Mouse (Mus musculus): ENCODE results near the gene Tango2. TPM values are rescaled to one million over a fixed set of nuclear protein-coding genes. Genes with fewer than 3 reads are reported as not detected.
"Not testable (repeated sequence)": the region's sequence is repeated elsewhere in the genome, so short reads cannot be mapped to it uniquely, and the experiment has no call there.

Gene Tango2
- total and polyA plus RNA-seq, 2 experiments from 2014 or later: 63.3 to 99.2 TPM

DNA sequence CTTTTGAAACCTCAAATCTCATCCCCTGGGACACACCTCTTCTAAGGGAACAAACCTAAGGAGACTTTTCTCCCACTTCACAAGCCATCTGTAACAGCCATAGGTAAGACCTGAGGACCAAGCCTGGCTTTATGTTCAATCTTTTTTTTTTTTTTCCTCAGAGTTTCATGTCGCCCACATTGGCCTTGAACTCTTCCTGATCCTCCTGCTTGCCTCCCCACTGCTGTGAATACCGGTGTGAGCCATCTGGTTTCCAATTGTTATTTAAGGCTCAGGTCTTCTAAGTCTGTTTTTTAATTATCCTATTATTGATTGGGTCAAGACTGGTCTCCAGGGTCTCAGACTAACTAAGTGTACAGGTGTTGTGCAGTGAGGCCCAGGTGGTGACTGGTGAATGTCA lies 26.5 kb downstream of the Tango2 start:
- WGBS: 78% methylated on average over 2 of the region's 2 CpGs
- H3K4me3 ChIP-seq (ENCODE audit: low read length): no peak overlapping the region
- TF ChIP-seq CTCF (IDR thresholded peaks at IDR 0.05; ENCODE audit: low read depth): no peak
- no peak overlapping the region for H3K4me2 ChIP-seq (ENCODE audit: low read depth, low read length)
- no peaks in the 10 kb centered on the region for H3K9me3 ChIP-seq (ENCODE audit: low read length)
- DNase-seq (ENCODE audit: low spot score): no peak
- no peak overlapping the region for H3K9ac ChIP-seq (replicated peaks; ENCODE audit: low read length)
- H3K27ac ChIP-seq: no peak overlapping the region
- H3K4me1 ChIP-seq (ENCODE audit: insufficient read depth, low read length): no peaks in the 10 kb centered on the region
- no peaks in the 10 kb centered on the region for H3K27me3 ChIP-seq (ENCODE audit: insufficient read depth, low read length)
- no peak for ATAC-seq
- H3K36me3 ChIP-seq (ENCODE audit: insufficient read depth, low read length): peaks cover 16% of the 10 kb centered on the region; the same call in 1 of the 2 replicates

DNA sequence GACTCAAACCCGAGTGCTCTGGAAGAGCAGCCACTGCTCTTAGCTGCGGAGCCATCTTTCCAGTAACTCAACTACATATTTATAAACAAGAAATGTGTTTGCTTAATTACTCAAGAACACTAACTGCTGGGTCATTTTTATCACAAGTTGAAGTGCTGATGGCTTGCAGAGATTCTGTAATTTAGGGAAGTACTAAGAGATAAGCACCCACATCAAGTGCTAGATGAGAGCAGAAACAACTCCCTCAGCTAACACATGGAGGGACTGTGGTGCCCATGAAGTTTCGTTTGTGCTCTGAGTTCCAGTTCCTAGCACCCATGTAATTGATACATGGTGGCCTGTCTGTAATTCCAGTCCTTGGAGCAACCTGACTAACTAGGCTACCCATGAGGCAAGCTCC lies 28.9 kb downstream of the Tango2 start:
- DNase-seq (ENCODE audit: low spot score) (no peak), ATAC-seq (no peak)
- no peaks in the 10 kb centered on the region for H3K9me3 ChIP-seq (ENCODE audit: low read length)
- no peak overlapping the region for H3K27ac ChIP-seq
- no peaks in the 10 kb centered on the region for H3K27me3 ChIP-seq (ENCODE audit: insufficient read depth, low read length)
- TF ChIP-seq CTCF (IDR thresholded peaks at IDR 0.05; ENCODE audit: low read depth): no peak
- H3K9ac ChIP-seq (replicated peaks; ENCODE audit: low read length): no peak overlapping the region
- peaks cover 16% of the 10 kb centered on the region; the same call in 1 of the 2 replicates for H3K36me3 ChIP-seq (ENCODE audit: insufficient read depth, low read length)
- no peak overlapping the region for H3K4me3 ChIP-seq (ENCODE audit: low read length)
- WGBS: 90% methylated on average over 3 of the region's 3 CpGs
- no peaks in the 10 kb centered on the region for H3K4me1 ChIP-seq (ENCODE audit: insufficient read depth, low read length)
- no peak overlapping the region for H3K4me2 ChIP-seq (ENCODE audit: low read depth, low read length)

DNA sequence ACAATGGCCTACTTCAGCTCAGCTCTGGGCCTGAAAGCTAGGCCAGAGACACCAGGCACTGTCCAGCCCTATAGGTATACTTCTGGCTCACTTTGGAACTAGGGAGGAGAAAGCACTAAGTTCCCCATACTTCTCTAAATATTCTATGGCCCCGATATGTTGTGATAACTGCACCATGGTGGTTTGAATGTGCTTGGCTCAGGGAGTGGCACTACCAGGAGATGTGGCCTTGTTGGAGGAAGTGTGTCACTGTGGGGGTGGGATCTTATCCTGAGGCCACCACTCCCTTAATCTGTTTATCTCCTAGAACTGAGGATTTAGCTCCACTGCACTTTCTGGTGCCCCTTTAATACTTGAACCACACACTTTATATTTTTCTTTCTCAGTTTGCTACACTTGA lies 39.7 kb downstream of the Tango2 start:
- WGBS: 96% methylated on average over 1 of the region's 1 CpGs
- H3K4me2 ChIP-seq (ENCODE audit: low read depth, low read length): no peak overlapping the region
- DNase-seq (ENCODE audit: low spot score) (no peak), ATAC-seq (no peak)
- no peaks in the 10 kb centered on the region for H3K27me3 ChIP-seq (ENCODE audit: insufficient read depth, low read length)
- peaks cover 9% of the 10 kb centered on the region; the same call in 1 of the 2 replicates for H3K36me3 ChIP-seq (ENCODE audit: insufficient read depth, low read length)
- H3K9me3 ChIP-seq (ENCODE audit: low read length): no peaks in the 10 kb centered on the region
- no peak overlapping the region for H3K9ac ChIP-seq (replicated peaks; ENCODE audit: low read length)
- no peaks in the 10 kb centered on the region for H3K4me1 ChIP-seq (ENCODE audit: insufficient read depth, low read length)
- H3K4me3 ChIP-seq (ENCODE audit: low read length): no peak overlapping the region
- no peak for TF ChIP-seq CTCF (IDR thresholded peaks at IDR 0.05; ENCODE audit: low read depth)
- no peak overlapping the region for H3K27ac ChIP-seq

DNA sequence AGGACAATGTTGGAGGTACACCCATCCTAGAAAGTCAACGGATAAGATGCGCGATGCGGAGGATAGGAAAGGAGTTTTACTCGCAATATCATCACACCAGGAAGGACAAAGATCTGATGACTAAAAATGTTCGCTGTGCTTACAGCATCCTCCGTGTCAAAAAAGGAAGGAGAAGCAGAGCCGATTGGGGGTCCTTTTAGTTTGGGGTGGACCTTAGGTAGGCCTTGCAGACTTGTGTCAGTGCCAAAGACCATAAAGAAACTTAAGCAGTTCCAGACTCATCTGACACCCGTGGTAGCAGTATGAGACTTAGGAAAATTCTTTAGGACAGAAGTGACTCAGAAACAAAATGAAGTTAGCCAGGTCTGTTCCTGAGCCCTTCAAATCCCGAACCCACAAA lies 58.3 kb downstream of the Tango2 start:
- H3K27me3 ChIP-seq (ENCODE audit: insufficient read depth, low read length); DNase-seq (ENCODE audit: low spot score); ATAC-seq; H3K27ac ChIP-seq; H3K36me3 ChIP-seq (ENCODE audit: insufficient read depth, low read length); H3K9me3 ChIP-seq (ENCODE audit: low read length): not testable (repeated sequence)
- peak overlapping the region; percentile 94 for H3K4me3 ChIP-seq (ENCODE audit: low read length)
- peaks cover 13% of the 10 kb centered on the region for H3K4me1 ChIP-seq (ENCODE audit: insufficient read depth, low read length)
- 9% methylated on average over 6 of the region's 10 CpGs for WGBS
- 0 out of 2 replicates have a peak overlapping the region, but pooled peaks have one; percentile 97 for H3K9ac ChIP-seq (replicated peaks; ENCODE audit: low read length)
- peak overlapping the region; percentile 43; the same call in 1 of the 2 replicates for H3K4me2 ChIP-seq (ENCODE audit: low read depth, low read length)

DNA sequence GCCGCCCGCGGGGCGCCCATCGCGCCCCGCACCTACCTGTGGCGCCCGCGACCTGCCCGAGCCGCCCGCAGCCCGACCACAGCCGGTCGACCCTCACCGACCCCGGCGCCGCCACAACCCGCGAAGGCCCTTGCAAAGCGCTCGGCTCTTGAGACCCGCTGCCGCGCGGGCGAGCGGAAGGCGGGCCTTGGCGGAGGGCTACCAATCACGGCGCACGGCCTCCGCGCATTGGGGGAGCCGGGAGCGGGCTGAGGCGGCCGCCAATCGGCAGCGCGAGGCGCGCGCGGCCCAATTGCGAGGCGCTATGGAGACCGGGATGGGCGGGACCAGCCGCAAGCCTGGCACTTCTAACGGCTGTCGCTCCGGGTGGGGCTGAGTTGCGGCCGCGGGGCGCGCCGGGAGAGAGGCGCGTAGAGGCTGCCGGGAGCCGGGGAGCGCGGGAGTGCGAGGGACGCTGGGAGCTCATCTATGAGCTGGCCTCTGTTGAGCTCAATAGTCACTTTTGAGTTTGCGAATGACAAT lies 58.8 kb downstream of the Tango2 start, which contains the start of gene Dgcr8:
Dgcr8 (minus strand) TSS at position 180 of the 522 bp plus-strand sequence.
- DNase-seq (ENCODE audit: low spot score): peak; percentile 99
- Histone ChIP-seq H3K4me2 (ENCODE audit: low read depth, low read length) (peak within 1 kb of the TSS; percentile 93), H3K4me1 (ENCODE audit: insufficient read depth, low read length) (peaks cover 13% of the 10 kb centered on the region), H3K36me3 (ENCODE audit: insufficient read depth, low read length) (peaks cover 4% of the 10 kb centered on the region; the same call in 1 of the 2 replicates), H3K9me3 (ENCODE audit: low read length) (no peaks in the 10 kb centered on the region), H3K27ac (peak within 1 kb of the TSS; percentile 89), H3K27me3 (ENCODE audit: insufficient read depth, low read length) (no peaks in the 10 kb centered on the region), H3K9ac (replicated peaks; ENCODE audit: low read length) (peak within 1 kb of the TSS; percentile 97), H3K4me3 (ENCODE audit: low read length) (peak within 1 kb of the TSS; percentile 94)
- peak; percentile 99 for ATAC-seq
- TF ChIP-seq CTCF (IDR thresholded peaks at IDR 0.05; ENCODE audit: low read depth): no peak
- WGBS: 4% methylated on average over 58 of the region's 71 CpGs

DNA sequence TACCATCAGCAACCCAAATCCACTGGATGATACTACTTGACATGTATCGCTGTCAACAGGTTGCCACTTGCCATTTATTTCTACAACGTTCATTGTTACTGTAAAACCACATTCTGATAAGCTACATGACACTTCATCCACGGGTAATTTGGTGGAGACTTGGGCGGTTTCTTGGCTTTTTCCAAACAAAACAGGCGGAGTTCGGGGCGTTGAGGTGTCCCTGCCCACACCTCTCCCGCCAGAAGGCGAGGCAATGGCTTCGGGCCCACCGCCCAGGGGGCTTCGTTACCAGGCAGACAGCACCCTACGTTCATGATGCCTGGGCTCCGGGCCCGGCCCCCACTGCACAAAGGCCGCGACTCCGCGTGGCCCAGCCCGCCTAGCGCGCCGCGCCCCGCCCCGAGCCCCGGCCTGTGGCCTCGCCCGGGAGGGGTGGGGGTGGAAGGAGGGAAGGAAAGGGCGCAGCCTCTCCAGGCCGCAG lies 59.3 kb downstream of the Tango2 start:
- TF ChIP-seq CTCF (IDR thresholded peaks at IDR 0.05; ENCODE audit: low read depth): no peak
- WGBS: under 1% methylated on average over 27 of the region's 31 CpGs
- peak overlapping the region; percentile 94 for H3K4me3 ChIP-seq (ENCODE audit: low read length)

DNA sequence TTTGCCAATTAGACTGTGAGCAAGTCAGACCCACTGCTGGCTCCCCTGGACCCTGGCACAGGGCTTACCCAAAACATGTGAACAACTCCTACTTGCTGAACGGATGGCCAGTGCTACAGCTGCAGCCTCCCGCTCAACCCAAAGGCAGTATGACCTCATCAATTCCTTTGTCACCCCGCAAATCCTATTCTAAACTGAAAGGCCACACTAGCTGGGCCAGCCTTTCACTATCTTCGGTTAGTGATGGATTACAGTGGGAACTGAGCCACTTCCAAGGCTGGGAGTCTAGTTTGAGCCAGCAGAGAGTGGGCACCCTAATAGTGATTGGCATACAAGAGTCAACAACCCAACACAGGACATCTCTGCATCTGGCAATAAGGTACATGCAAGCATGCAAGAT lies 59.7 kb downstream of the Tango2 start:
- TF ChIP-seq CTCF (IDR thresholded peaks at IDR 0.05; ENCODE audit: low read depth): no peak
- H3K9ac ChIP-seq (replicated peaks; ENCODE audit: low read length): peak overlapping the region; percentile 97
- peaks cover 13% of the 10 kb centered on the region; the same call in 1 of the 2 replicates for H3K36me3 ChIP-seq (ENCODE audit: insufficient read depth, low read length)
- 3% methylated on average over 4 of the region's 4 CpGs for WGBS
- no peaks in the 10 kb centered on the region for H3K9me3 ChIP-seq (ENCODE audit: low read length)
- H3K4me3 ChIP-seq (ENCODE audit: low read length): peak overlapping the region; percentile 94
- peak overlapping the region; percentile 89 for H3K27ac ChIP-seq
- peak; percentile 44 for DNase-seq (ENCODE audit: low spot score)
- peaks cover 13% of the 10 kb centered on the region for H3K4me1 ChIP-seq (ENCODE audit: insufficient read depth, low read length)
- no peak for ATAC-seq
- peak overlapping the region; percentile 93 for H3K4me2 ChIP-seq (ENCODE audit: low read depth, low read length)
- H3K27me3 ChIP-seq (ENCODE audit: insufficient read depth, low read length): no peaks in the 10 kb centered on the region

More for the DNA sequence above, 59.3 kb downstream of the Tango2 start:
- H3K36me3 ChIP-seq (ENCODE audit: insufficient read depth, low read length): peaks cover 9% of the 10 kb centered on the region; the same call in 1 of the 2 replicates
- H3K9ac ChIP-seq (replicated peaks; ENCODE audit: low read length): peak overlapping the region; percentile 97
- DNase-seq (ENCODE audit: low spot score): peak; percentile 69
- no peaks in the 10 kb centered on the region for H3K9me3 ChIP-seq (ENCODE audit: low read length)
- ATAC-seq: peak; percentile 78
- H3K4me2 ChIP-seq (ENCODE audit: low read depth, low read length): peak overlapping the region; percentile 93
- H3K4me1 ChIP-seq (ENCODE audit: insufficient read depth, low read length): peaks cover 13% of the 10 kb centered on the region
- no peaks in the 10 kb centered on the region for H3K27me3 ChIP-seq (ENCODE audit: insufficient read depth, low read length)
- peak overlapping the region; percentile 89 for H3K27ac ChIP-seq
